Mouse (Mus musculus): Measurements from ENCODE around the gene Spata32. TPM values are rescaled to one million over a fixed set of nuclear protein-coding genes. Genes with fewer than 3 reads are reported as not detected.

Spata32 gene
- total RNA-seq, 1 experiment from 2014 or later, result not detected

- no peak for ATAC-seq (replicated peaks in 1 of 2; ENCODE audit: insufficient read depth in 1 of 2, low FRiP score in 2 of 2, low TSS enrichment in 1 of 2, low read depth in 1 of 2, poor library complexity in 2 of 2, severe bottlenecking in 2 of 2)
These were observed 25.0 kb downstream of the Spata32 start for GRCm38 (mm10) chr11:103192956-103193824.

DNA sequence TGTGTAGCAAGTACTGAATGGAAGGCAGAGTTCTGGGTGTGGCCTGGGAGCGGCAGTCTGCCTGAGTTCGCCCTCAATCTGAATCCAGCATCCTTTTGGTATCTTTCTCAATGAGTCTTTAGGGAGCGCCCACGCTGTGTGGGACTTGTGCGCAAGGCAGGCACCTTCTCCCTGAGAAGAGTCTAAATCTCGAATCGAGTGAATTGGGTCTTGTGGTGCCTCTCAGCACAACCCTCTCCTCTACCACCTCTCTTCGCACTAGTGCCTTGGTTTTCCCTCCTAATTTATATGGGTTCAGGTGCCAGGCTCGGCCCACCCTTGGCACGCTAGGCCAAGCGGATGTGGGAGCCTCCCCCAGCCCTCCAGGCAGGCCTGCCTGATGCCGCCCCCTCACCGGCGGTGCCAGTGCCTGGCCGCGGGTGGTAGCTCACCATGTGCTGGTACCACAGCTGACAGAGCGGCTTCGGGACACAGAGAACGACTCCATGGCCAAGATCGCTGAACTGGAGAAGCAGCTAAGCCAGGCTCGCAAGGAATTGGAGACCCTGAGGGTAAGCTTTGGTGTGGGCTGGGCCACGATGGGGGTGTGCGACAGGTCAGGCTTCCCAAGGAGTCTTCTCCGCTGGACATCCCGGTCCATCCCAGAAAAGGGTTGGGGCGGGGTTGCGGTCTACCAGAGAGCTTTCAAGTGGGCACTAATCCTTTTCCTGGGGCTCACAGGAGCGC, 25.8 kb downstream of the Spata32 start:
- ATAC-seq (replicated peaks in 1 of 2; ENCODE audit: insufficient read depth in 1 of 2, low FRiP score in 2 of 2, low TSS enrichment in 1 of 2, low read depth in 1 of 2, poor library complexity in 2 of 2, severe bottlenecking in 2 of 2), result no peak

DNA sequence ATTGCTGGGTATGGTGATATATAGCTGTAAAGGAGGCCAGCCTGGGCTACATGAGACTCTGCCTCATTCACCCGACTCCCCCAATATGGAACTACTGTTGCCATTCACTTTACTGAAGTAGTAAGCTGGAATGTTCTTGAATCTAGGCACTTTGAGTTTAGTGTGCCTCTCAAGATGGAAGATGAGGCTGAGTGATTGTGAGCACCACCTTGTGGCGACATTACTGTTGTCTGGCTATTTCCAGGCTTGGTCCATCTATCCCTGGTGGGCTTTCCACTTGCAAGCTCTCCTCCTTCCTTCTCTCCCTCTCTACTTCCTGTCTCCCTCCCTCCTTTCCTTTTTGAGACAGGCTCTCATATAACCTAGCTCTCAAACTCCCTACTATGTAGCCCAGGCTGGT, 33.3 kb downstream of the Spata32 start:
- peak; percentile 50 to 53; a peak in 2 of 4 replicates for ATAC-seq (replicated peaks in 1 of 2; ENCODE audit: insufficient read depth in 1 of 2, low FRiP score in 2 of 2, low TSS enrichment in 1 of 2, low read depth in 1 of 2, poor library complexity in 2 of 2, severe bottlenecking in 2 of 2)

DNA sequence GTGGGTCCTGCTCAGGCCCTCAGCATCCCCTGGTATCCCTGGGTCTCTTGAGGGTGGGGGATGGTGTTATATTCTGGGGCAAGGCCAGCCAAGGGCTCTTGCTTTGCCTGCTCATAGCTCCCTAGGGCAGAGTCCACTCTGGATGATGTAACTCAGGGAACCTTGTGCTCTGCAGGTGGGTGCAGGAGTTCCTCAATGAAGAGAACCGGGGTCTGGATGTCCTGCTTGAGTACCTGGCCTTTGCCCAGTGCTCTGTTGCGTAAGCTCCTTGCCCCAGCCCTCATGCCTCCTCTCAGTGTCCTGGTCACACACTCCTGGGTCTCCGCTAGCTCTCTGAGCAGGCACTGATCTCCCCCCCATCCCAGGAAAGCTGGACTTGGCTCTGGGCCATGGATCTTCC, 36.3 kb downstream of the Spata32 start:
- ATAC-seq (replicated peaks in 1 of 2; ENCODE audit: insufficient read depth in 1 of 2, low FRiP score in 2 of 2, low TSS enrichment in 1 of 2, low read depth in 1 of 2, poor library complexity in 2 of 2, severe bottlenecking in 2 of 2), result no peak

DNA sequence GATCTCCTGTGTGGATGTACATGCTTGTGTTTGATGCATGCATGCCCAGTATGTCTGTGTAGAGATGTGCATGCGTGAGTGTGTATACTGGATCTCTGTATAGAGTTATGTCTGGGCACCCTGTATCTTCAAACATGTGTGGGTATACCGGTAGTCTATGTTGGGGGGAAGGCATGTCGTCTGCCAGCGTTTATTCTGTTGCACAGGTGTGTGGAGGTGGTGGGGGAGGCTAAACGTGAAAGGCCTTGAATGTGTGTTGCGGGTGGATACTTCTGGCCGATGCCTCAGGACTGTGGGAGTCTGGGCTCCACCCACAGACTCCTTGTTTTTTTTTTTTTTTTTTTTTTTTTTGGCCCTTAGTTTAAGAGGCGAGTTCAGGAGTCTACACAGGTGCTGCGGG, 36.9 kb downstream of the Spata32 start:
- ATAC-seq (replicated peaks in 1 of 2; ENCODE audit: insufficient read depth in 1 of 2, low FRiP score in 2 of 2, low TSS enrichment in 1 of 2, low read depth in 1 of 2, poor library complexity in 2 of 2, severe bottlenecking in 2 of 2), result no peak

- ATAC-seq (replicated peaks in 1 of 2; ENCODE audit: insufficient read depth in 1 of 2, low FRiP score in 2 of 2, low TSS enrichment in 1 of 2, low read depth in 1 of 2, poor library complexity in 2 of 2, severe bottlenecking in 2 of 2), result no peak
These were observed 37.8 kb downstream of the Spata32 start for GRCm38 (mm10) chr11:103180426-103180825.

DNA sequence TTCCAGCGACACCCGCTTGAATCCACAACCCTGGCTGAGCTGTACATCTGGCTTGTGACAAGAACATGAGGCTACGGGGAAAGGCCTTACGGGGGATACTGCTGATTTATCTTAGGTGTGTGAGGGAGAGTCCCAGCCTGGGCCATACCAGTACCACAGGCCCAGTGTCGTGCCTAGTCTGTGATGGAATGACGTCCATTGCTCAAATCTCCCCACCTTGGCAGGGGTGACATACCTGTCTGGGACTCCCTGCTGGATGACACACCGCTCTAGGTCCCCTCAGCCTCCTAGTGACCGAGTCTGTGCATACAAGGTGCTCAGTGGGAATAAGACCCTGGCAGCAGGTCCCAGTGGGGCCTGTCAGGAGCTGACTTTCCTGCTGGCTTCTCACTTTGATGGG, 39.5 kb downstream of the Spata32 start:
- ATAC-seq (replicated peaks in 1 of 2; ENCODE audit: insufficient read depth in 1 of 2, low FRiP score in 2 of 2, low TSS enrichment in 1 of 2, low read depth in 1 of 2, poor library complexity in 2 of 2, severe bottlenecking in 2 of 2), result no peak

GRCm38 (mm10) chr11:103177815-103178485, 40.3 kb downstream of the Spata32 start:
- peak; percentile 28 to 57 for ATAC-seq (replicated peaks in 1 of 2; ENCODE audit: insufficient read depth in 1 of 2, low FRiP score in 2 of 2, low TSS enrichment in 1 of 2, low read depth in 1 of 2, poor library complexity in 2 of 2, severe bottlenecking in 2 of 2)

GRCm38 (mm10) chr11:103177216-103177615, 41.0 kb downstream of the Spata32 start:
- ATAC-seq (replicated peaks in 1 of 2; ENCODE audit: insufficient read depth in 1 of 2, low FRiP score in 2 of 2, low TSS enrichment in 1 of 2, low read depth in 1 of 2, poor library complexity in 2 of 2, severe bottlenecking in 2 of 2), result no peak

DNA sequence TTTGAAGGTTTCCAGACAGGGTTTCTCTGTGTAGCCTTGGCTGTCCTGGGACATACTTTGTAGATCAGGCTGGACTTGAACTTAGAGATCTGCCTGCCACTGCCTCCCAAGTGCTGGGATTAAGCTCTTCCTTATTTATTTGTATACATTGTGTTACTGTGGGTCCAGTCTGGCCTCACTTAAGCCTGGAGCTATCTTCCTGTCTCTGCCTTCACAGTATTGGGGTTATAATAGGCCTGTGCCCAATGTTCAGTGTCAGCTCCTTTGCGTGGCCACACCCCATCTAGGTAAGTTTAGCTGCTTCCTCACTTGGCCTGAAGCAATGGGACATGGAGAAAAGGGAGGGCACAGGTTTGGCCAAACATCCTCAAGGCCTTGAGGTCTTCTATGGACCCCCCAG, 41.7 kb downstream of the Spata32 start:
- ATAC-seq (replicated peaks in 1 of 2; ENCODE audit: insufficient read depth in 1 of 2, low FRiP score in 2 of 2, low TSS enrichment in 1 of 2, low read depth in 1 of 2, poor library complexity in 2 of 2, severe bottlenecking in 2 of 2), result no peak

DNA sequence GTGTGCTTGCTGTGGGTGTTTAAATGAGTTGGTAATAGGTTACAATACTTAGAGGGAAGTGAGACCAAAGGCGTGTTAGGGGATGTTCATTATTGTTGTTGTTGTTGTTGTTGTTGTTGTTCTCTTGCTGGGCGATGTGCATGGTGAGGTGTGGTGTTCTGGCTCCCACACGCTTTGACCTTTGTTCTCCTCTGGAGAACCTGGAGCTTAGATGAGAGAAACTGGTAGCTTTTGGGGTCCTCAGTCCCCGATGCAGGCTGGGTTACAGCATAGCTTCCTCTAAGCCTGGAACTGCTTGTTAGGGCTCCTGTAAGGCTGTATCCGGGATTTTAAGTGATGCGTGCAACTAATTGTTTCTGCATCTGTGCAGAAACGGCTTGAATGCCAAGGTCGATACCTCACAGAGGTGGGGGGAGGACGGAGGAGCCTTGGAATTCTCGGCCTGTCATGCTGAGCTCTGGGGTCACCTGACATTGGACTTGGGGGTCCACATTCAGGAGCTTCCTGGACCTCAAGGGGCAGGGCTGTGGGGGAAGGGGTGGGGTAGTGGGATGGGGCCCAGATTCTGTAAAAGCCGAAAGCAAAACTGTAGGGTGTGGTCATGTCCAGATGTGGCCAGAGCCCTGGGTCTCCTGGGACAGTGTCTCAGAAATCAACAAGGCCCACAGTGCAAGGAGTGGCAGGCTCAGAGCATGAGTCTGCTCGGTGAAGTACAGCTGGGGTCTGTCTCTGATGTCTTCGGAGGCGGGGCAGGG, 42.4 kb downstream of the Spata32 start:
- ATAC-seq (replicated peaks in 1 of 2; ENCODE audit: insufficient read depth in 1 of 2, low FRiP score in 2 of 2, low TSS enrichment in 1 of 2, low read depth in 1 of 2, poor library complexity in 2 of 2, severe bottlenecking in 2 of 2), result no peak

- ATAC-seq (replicated peaks in 1 of 2; ENCODE audit: insufficient read depth in 1 of 2, low FRiP score in 2 of 2, low TSS enrichment in 1 of 2, low read depth in 1 of 2, poor library complexity in 2 of 2, severe bottlenecking in 2 of 2), result peak; percentile 82 to 90
These were observed 43.3 kb downstream of the Spata32 start for GRCm38 (mm10) chr11:103174891-103175391.

- ATAC-seq (replicated peaks in 1 of 2; ENCODE audit: insufficient read depth in 1 of 2, low FRiP score in 2 of 2, low TSS enrichment in 1 of 2, low read depth in 1 of 2, poor library complexity in 2 of 2, severe bottlenecking in 2 of 2), result no peak
These were observed 43.8 kb downstream of the Spata32 start for GRCm38 (mm10) chr11:103174411-103174832.

DNA sequence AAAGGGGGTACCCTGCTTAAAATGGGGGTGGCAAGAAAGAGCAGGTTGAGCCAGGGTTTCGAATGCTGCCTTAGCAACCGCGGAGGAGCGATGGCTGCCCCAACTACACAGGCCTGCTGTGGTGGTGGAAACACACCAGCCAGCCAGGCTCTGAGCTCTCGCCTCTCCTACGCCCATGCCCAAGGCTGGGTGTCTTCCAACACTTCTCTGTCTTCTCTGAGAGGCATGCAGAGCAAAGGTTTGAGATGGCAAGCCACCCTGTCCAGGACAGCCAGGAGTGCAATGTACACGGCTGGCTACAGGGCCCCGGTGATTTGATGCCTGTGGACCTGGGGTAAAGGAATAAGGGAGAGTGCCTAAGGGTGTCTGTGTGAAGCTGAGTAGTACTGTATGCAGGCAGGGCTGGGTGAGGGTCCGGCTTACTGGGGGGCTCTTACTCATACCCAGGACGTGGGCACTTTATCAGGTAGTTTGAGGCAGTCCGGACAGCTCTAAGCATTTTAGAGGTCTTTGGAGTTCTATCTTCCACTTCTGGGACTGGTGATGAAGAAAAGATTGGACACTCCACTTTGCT, 44.4 kb downstream of the Spata32 start:
- no peak for ATAC-seq (replicated peaks in 1 of 2; ENCODE audit: insufficient read depth in 1 of 2, low FRiP score in 2 of 2, low TSS enrichment in 1 of 2, low read depth in 1 of 2, poor library complexity in 2 of 2, severe bottlenecking in 2 of 2)

GRCm38 (mm10) chr11:103173041-103173770, 45.0 kb downstream of the Spata32 start:
- no peak for ATAC-seq (replicated peaks in 1 of 2; ENCODE audit: insufficient read depth in 1 of 2, low FRiP score in 2 of 2, low TSS enrichment in 1 of 2, low read depth in 1 of 2, poor library complexity in 2 of 2, severe bottlenecking in 2 of 2)

DNA sequence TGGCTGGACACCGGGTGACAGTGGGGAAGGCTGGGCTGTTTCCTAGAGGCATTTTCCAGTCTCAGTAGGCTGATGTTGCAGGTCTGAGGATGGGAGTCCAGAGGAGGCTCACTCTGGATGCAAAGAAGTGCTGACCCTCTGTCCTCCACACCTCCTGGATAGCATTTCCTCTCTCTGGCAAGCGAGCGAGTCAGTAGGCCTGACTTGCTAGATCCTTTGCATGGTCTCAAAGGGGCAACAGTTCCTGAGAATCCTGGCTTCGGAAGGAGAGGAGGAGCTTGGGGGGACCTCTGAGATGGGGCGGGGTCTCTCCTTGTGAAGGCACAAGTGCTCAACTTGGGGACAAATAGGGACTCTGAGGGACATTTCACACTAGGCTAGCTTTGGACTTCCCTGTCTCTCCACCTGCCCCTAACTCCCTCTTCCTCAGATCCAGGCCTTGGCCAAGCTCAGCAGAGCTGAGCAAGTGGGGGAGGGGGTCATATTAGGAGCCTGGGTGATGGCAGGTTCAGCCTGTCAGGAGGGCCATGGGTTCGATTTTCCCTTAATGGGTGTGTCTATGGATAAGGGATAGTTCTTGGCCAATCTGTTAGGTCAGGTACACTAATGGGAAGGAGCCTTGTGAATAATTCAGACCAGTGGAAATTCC, 45.7 kb downstream of the Spata32 start:
- no peak for ATAC-seq (replicated peaks in 1 of 2; ENCODE audit: insufficient read depth in 1 of 2, low FRiP score in 2 of 2, low TSS enrichment in 1 of 2, low read depth in 1 of 2, poor library complexity in 2 of 2, severe bottlenecking in 2 of 2)

Data from hematopoietic stem cell, adult 5-6 weeks (primary cell).